ENCODE assay signal across 11 mouse cellular contexts in the genomic region with DNA sequence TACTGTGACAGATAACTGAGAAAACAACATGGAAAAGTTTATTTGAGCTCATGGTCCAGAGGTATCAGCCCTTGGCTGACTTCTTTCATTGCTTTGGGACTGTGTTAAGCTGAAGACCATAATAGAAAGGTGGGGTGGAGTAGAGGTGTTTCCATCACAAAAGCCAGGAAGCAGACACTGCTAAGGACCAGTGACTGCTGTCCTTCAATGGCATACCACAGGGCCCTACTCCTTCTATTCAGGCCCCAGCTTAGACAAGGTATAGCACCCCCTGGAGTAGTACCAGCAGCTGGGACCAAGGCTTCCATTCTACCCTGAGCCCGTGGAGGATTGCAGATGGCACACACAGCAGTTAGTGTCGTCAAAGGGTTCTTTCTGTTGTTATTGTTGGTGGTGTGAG.
"Had no signal": no experiment of that assay in that cellular context is flagged by ENCODE, and none has a peak within 500 bp of the region (broad histone marks: within the 10 kb centered on the region; RNA-seq: fewer than 3 reads in every experiment).

No protein-coding gene starts in this region.

- DNase-seq: gastrocnemius, postnatal 14 days; gastrocnemius, postnatal 36 days; heart, adult 2 months; heart, postnatal 14 days; heart, postnatal 36 days; kidney, adult 18-20 months; kidney, adult 8-10 months; kidney, postnatal 10 days; kidney, postnatal 25 days; kidney, postnatal 4 days; left cerebral cortex, postnatal 4 days had no signal
